Mouse (Mus musculus) heart, embryonic 10.5 days (tissue): ENCODE results near the gene Krtap13. TPM values are rescaled to one million over a fixed set of nuclear protein-coding genes. Genes with fewer than 3 reads are reported as not detected.
"Not testable (repeated sequence)": the region's sequence is repeated elsewhere in the genome, so short reads cannot be mapped to it uniquely, and the experiment has no call there.

ENCODE experiments used
- DNase-seq: peaks from one replicate; pipeline ENCODE4 v3.0.0-alpha.2; 2017; ENCODE audit warnings: low spot score
- H3K27ac ChIP-seq: fragments of 300-500 bp; sonication (generic); 2 replicates; pipeline ENCODE4 v1.5.1; 2016; ENCODE audit warnings: mild to moderate bottlenecking
- H3K27me3 ChIP-seq: fragments of 300-500 bp; sonication (generic); 2 replicates; pipeline ENCODE4 v1.6.1; 2016; ENCODE audit warnings: mild to moderate bottlenecking; ENCODE audit not compliant: poor library complexity, insufficient read depth, severe bottlenecking
- H3K36me3 ChIP-seq: fragments of 300-500 bp; sonication (generic); 2 replicates; pipeline ENCODE4 v1.6.1; 2016; ENCODE audit warnings: mild to moderate bottlenecking, moderate library complexity
- H3K4me1 ChIP-seq: fragments of 300-500 bp; sonication (generic); 2 replicates; pipeline ENCODE4 v1.6.1; 2016; ENCODE audit warnings: mild to moderate bottlenecking
- H3K4me3 ChIP-seq: fragments of 300-500 bp; sonication (generic); 2 replicates; pipeline ENCODE4 v1.5.1; 2016; ENCODE audit warnings: mild to moderate bottlenecking, moderate library complexity
- H3K9me3 ChIP-seq: fragments of 300-500 bp; sonication (generic); 2 replicates; pipeline ENCODE4 v1.6.1; 2016; ENCODE audit warnings: mild to moderate bottlenecking, moderate library complexity
- WGBS: fragments of 180-500 bp; shearing (Covaris S2); methylation state at CpG from one replicate; pipeline ENCODE4 v1.1.7; 2016; 5-methylcytosine and 5-hydroxymethylcytosine counted together
- polyA plus RNA-seq: library from polyadenylated mRNA; unstranded; fragments of >200 nt; fragmentation: Nextera tagmentation; extraction: Ambion mirVana; gene quantifications from 2 replicates; pipeline ENCODE4 v1.2.1, GENCODE M21; 2016

The Krtap13 gene
- not detected in 2 replicates for polyA plus RNA-seq

DNA sequence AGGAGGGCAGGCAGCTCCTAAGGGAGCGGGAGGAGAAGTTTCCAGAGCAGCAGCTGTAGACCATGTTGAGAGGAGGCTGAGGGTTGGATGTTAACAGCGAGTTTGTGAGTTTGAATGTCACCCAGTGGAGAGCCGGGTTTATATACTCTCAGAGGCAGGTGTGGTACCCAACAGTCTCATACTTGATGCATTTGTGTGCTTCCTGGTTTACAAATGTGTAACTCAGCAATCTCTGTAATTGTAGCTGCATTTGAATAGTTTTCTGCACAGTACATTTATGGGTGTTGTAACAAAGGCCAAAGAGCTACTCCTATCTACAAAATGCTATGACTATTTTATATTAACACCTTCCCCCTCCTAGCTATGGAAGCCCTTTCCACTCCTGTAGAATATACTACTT is at the start of gene Krtap13:
Gene Krtap13 (minus strand): TSS at position 101 of the 400 bp plus-strand sequence.
- 84% methylated on average over 3 of the region's 3 CpGs for WGBS
- H3K27ac ChIP-seq, DNase-seq, H3K4me1 ChIP-seq, H3K4me3 ChIP-seq, H3K27me3 ChIP-seq, H3K9me3 ChIP-seq, H3K36me3 ChIP-seq: not testable (repeated sequence)

GRCm38 (mm10) chr16:88786786-88787185 is 35.4 kb upstream of the Krtap13 start:
- Histone ChIP-seq H3K9me3 (no peaks in the 10 kb centered on the region), H3K36me3 (no peaks in the 10 kb centered on the region), H3K4me3 (no peak overlapping the region), H3K27ac (no peak overlapping the region), H3K4me1 (no peaks in the 10 kb centered on the region), H3K27me3 (no peaks in the 10 kb centered on the region)
- no peak for DNase-seq
- WGBS: 76% methylated on average over 2 of the region's 2 CpGs

DNA sequence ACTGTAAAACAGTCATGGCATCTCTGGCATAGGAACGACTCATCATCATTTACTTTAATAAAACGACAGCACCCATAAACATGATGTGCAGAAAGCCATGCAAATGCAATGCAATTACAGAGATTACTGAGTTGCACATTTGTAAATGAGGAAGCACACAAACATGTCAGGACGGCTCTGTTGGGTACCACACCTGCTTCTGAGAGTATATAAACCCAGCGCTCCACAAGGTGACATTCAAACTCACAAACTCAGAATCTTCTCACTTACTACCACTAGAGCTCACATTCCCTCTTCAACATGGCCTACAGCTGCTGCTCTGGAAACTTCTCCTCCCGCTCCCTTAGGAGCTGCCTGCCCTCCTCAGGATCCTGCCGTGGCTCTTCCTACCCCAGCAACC is 26.2 kb upstream of the Krtap13 start, which contains the start of gene Gm5965:
Gene Gm5965 (plus strand): TSS at position 301 of the 400 bp plus-strand sequence.
- Histone ChIP-seq H3K27me3 (no peaks in the 10 kb centered on the region), H3K27ac (no peak within 1 kb of the TSS), H3K4me3 (no peak within 1 kb of the TSS), H3K36me3 (no peaks in the 10 kb centered on the region), H3K4me1 (no peaks in the 10 kb centered on the region), H3K9me3 (no peaks in the 10 kb centered on the region)
- no peak for DNase-seq
- 82% methylated on average over 6 of the region's 6 CpGs for WGBS

- Histone ChIP-seq H3K9me3 (no peaks in the 10 kb centered on the region), H3K4me1 (no peaks in the 10 kb centered on the region), H3K27me3 (no peaks in the 10 kb centered on the region), H3K27ac (no peak within 1 kb of the TSS), H3K36me3 (no peaks in the 10 kb centered on the region), H3K4me3 (no peak within 1 kb of the TSS)
- 66% methylated on average over 2 of the region's 2 CpGs for WGBS
- no peak for DNase-seq
Measured at GRCm38 (mm10) chr16:88774106-88774505, 22.7 kb upstream of the Krtap13 start, which contains the start of gene 2310057N15Rik. 2310057N15Rik (minus strand) TSS chr16:88774206.

- not testable (repeated sequence) for H3K27me3 ChIP-seq, H3K9me3 ChIP-seq, DNase-seq, H3K4me3 ChIP-seq, H3K36me3 ChIP-seq, H3K4me1 ChIP-seq, H3K27ac ChIP-seq
- WGBS: 82% methylated on average over 3 of the region's 3 CpGs
Measured at GRCm38 (mm10) chr16:88758547-88758946, 7.1 kb upstream of the Krtap13 start, which contains the start of gene 2310034C09Rik. 2310034C09Rik (plus strand) TSS chr16:88758847.

DNA sequence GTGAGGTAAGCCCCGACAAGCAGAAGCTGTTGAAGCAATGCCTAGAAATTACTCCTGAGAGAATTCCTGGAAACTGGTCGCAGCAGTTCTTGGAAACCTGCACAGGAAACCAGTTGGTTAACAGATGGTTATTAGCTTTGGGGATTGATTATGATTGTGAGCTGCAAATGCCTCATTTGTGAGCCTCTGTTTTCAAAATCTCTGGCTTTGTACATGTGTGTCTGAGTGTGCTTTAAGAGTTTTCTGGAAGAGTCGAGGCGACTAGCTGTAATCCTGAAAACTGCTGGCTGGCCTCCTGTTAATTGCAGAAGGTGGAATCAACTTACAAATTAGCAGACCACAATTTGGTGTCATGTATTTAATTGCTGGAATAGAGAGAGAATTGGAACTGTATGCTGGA is 3.5 kb downstream of the Krtap13 start:
- Histone ChIP-seq H3K9me3 (no peaks in the 10 kb centered on the region), H3K27me3 (no peaks in the 10 kb centered on the region), H3K36me3 (no peaks in the 10 kb centered on the region), H3K27ac (no peak overlapping the region), H3K4me3 (no peak overlapping the region), H3K4me1 (no peaks in the 10 kb centered on the region)
- WGBS: 81% methylated on average over 4 of the region's 4 CpGs
- no peak for DNase-seq

GRCm38 (mm10) chr16:88744750-88745340 is 6.6 kb downstream of the Krtap13 start:
- WGBS: 71% methylated on average over 4 of the region's 4 CpGs
- no peak for DNase-seq
- Histone ChIP-seq H3K27me3 (no peaks in the 10 kb centered on the region), H3K27ac (no peak overlapping the region), H3K36me3 (no peaks in the 10 kb centered on the region), H3K9me3 (no peaks in the 10 kb centered on the region), H3K4me1 (no peaks in the 10 kb centered on the region), H3K4me3 (no peak overlapping the region)

DNA sequence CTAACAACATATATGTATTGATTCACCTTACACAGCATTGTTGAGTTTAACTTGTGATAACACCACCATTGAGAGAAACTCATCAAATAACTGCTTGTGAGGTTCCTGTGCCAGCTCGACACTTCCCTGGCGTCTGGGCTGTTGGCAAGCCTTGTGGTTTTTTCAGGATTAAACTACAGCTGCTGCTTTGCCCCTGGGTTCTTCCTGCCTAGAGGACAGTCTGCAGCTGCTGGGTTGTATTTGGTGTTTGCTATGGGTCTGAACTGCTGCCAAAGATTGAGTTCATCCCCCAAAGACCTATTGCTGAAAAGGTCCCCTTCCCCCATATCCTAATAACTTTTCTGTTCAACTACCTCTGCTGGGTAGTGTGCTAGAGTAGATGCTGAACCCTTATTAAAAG is 16.0 kb downstream of the Krtap13 start:
- H3K4me1 ChIP-seq: no peaks in the 10 kb centered on the region
- no peak overlapping the region for H3K27ac ChIP-seq
- no peaks in the 10 kb centered on the region for H3K9me3 ChIP-seq
- WGBS: 68% methylated on average over 2 of the region's 2 CpGs
- no peak overlapping the region for H3K4me3 ChIP-seq
- DNase-seq: no peak
- no peaks in the 10 kb centered on the region for H3K27me3 ChIP-seq
- no peaks in the 10 kb centered on the region for H3K36me3 ChIP-seq

GRCm38 (mm10) chr16:88728812-88729275 is 22.6 kb downstream of the Krtap13 start, which contains the start of gene Krtap13-1:
Krtap13-1 (plus strand) TSS chr16:88728862.
- DNase-seq: no peak
- H3K36me3 ChIP-seq: no peaks in the 10 kb centered on the region
- H3K4me1 ChIP-seq: no peaks in the 10 kb centered on the region
- H3K4me3 ChIP-seq: no peak within 1 kb of the TSS
- no peak within 1 kb of the TSS for H3K27ac ChIP-seq
- 65% methylated on average over 4 of the region's 4 CpGs for WGBS
- no peaks in the 10 kb centered on the region for H3K27me3 ChIP-seq
- no peaks in the 10 kb centered on the region for H3K9me3 ChIP-seq

DNA sequence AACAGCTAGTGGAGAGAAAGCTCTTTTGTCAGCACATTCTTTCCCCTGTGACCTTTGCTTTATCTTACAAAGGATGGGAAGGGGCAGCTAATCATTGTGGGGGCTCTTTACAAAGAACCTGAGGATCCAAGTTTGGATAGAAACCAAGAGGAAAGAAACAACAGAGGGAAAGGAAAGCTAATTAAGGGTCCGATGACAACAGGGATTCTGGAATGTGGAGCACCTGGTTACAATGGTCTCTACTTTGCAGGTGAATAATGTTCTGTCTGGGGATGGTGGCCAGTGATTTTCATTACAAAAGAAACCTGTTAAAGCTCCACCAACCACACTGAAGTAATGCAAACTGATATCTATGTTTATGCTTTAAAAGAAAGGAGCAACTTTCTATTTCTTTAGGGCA is 31.4 kb downstream of the Krtap13 start:
- H3K9me3 ChIP-seq: no peaks in the 10 kb centered on the region
- no peaks in the 10 kb centered on the region for H3K27me3 ChIP-seq
- 37% methylated on average over 1 of the region's 1 CpGs for WGBS
- no peaks in the 10 kb centered on the region for H3K4me1 ChIP-seq
- H3K27ac ChIP-seq: no peak overlapping the region
- H3K36me3 ChIP-seq: no peaks in the 10 kb centered on the region
- DNase-seq: no peak
- no peak overlapping the region for H3K4me3 ChIP-seq

DNA sequence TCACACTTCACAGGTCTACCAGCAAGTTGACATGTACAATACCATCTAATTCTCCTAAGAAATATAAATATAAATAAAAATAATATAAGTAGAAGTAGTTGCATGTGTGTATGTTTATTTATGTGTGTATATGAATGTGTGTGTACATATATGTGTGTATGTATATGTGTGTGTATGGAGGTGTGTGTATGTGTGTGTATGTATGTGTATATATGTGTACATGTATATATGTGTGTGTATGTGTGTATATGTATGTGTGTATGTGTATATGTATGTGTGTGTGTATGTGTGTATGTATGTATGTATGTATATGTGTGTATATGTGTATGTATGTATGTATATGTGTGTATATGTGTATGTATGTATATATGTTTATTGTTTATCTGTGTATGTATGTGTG is 34.9 kb downstream of the Krtap13 start:
- H3K27ac ChIP-seq: no peak overlapping the region
- H3K4me3 ChIP-seq: no peak overlapping the region
- H3K4me1 ChIP-seq: no peaks in the 10 kb centered on the region

DNA sequence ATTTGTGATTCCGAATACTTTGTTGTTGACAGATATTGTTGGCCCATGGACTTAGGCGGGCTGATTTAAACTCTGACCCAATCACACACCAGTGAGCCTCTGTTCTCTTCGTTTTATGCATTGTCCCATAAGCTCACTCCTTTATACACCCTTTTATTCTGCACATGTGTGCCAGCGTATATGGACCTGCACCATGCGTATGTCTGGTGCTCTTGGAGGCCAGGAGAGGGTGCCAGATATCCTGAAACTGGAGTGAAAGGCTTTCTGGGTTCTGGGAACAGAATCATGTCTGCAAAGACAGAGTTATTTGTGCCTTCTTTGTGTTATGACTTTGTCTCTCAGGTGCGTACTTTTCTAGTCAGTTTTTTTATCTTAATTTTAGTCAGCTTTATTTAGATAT is 40.2 kb downstream of the Krtap13 start:
- Histone ChIP-seq H3K27ac (no peak overlapping the region), H3K27me3 (no peaks in the 10 kb centered on the region), H3K4me3 (no peak overlapping the region), H3K4me1 (no peaks in the 10 kb centered on the region), H3K36me3 (no peaks in the 10 kb centered on the region), H3K9me3 (no peaks in the 10 kb centered on the region)
- no peak for DNase-seq
- 81% methylated on average over 6 of the region's 6 CpGs for WGBS

More for the DNA sequence above, 34.9 kb downstream of the Krtap13 start:
- H3K36me3 ChIP-seq: no peaks in the 10 kb centered on the region
- no peak for DNase-seq
- H3K9me3 ChIP-seq: no peaks in the 10 kb centered on the region
- H3K27me3 ChIP-seq: no peaks in the 10 kb centered on the region

GRCm38 (mm10) chr16:88710757-88711156 is 40.7 kb downstream of the Krtap13 start:
- no peak overlapping the region for H3K4me3 ChIP-seq
- DNase-seq: no peak
- H3K27ac ChIP-seq: no peak overlapping the region
- H3K27me3 ChIP-seq: no peaks in the 10 kb centered on the region
- no peaks in the 10 kb centered on the region for H3K4me1 ChIP-seq
- no peaks in the 10 kb centered on the region for H3K9me3 ChIP-seq
- no peaks in the 10 kb centered on the region for H3K36me3 ChIP-seq
- WGBS: 76% methylated on average over 4 of the region's 4 CpGs
